ENCODE assay signal across 8 mouse cellular contexts in the genomic region with DNA sequence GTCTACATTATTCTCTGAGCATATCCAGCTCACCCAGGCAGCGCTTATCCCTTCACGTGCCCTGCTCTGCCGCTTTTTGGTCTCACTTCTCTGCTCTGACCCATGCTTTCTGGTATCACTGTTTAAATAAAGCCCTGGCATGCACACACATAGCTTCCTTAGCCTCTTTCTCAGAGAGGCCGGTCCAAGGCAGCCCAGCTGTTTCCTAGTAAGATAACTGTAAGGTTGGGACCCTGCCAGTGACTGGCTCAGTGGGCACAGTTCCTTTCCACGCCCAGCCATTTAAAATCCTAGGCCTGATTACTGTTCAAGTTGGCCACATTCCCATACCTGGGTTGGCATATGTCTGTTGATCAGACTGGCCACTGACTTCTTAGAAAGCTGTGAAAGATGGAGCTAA.
A peak's percentile ranks its signal among the peaks of the same experiment; 100 is the strongest.
DNase-seq lines count a peak whose midpoint lies in the region; ATAC-seq lines count a peak whose summit lies in the region.
"Had no signal": no experiment of that assay in that cellular context is flagged by ENCODE, and none has a peak within 500 bp of the region (broad histone marks: within the 10 kb centered on the region; RNA-seq: fewer than 3 reads in every experiment).

No protein-coding gene starts in this region.

- peaks cover 31% of the 10 kb centered on the region for H3K27me3 ChIP-seq in kidney, embryonic 15.5 days
- peaks cover under 1% of the 10 kb centered on the region; the same call in 1 of the 2 replicates for H3K27me3 ChIP-seq in heart, embryonic 11.5 days (ENCODE audit: control insufficient read depth, insufficient read depth, low read length)
- H3K27me3 ChIP-seq in neural tube, embryonic 15.5 days (replicated peaks): peaks cover 10% of the 10 kb centered on the region
- H3K27me3 ChIP-seq: forebrain, embryonic 13.5 days had no signal

- no peak overlapping the region for H3K9ac ChIP-seq in kidney, embryonic 15.5 days
- H3K9ac ChIP-seq in heart, embryonic 11.5 days (ENCODE audit: low read depth, low read length): no peak overlapping the region
- no peak overlapping the region for H3K9ac ChIP-seq in neural tube, embryonic 15.5 days (replicated peaks)
- H3K9ac ChIP-seq: forebrain, embryonic 13.5 days had no signal

- no peaks in the 10 kb centered on the region for H3K9me3 ChIP-seq in kidney, embryonic 15.5 days (replicated peaks)
- no peaks in the 10 kb centered on the region for H3K9me3 ChIP-seq in heart, embryonic 11.5 days (replicated peaks; ENCODE audit: control insufficient read depth, low read length)
- no peaks in the 10 kb centered on the region for H3K9me3 ChIP-seq in neural tube, embryonic 15.5 days (replicated peaks)
- H3K9me3 ChIP-seq: forebrain, embryonic 13.5 days had no signal

- H3K36me3 ChIP-seq in kidney, embryonic 15.5 days: no peaks in the 10 kb centered on the region
- H3K36me3 ChIP-seq in heart, embryonic 11.5 days (ENCODE audit: control insufficient read depth, insufficient read depth, low read length): no peaks in the 10 kb centered on the region
- H3K36me3 ChIP-seq in neural tube, embryonic 15.5 days: no peaks in the 10 kb centered on the region

- ATAC-seq in kidney, embryonic 15.5 days (replicated peaks; ENCODE audit: low FRiP score): no peak
- ATAC-seq in heart, embryonic 11.5 days (replicated peaks; ENCODE audit: insufficient number of reproducible peaks, low FRiP score, low TSS enrichment): peak; percentile 35; the same call in 1 of the 2 replicates
- ATAC-seq in megakaryocyte-erythroid progenitor cell, adult 5-6 weeks (replicated peaks; ENCODE audit: low FRiP score, low TSS enrichment, poor library complexity, severe bottlenecking): peak; percentile 68
- no peak for ATAC-seq in neural tube, embryonic 15.5 days (ENCODE audit: low FRiP score)
- ATAC-seq: forebrain, embryonic 13.5 days had no signal

- 81% methylated on average over 5 of the region's 5 CpGs for WGBS in kidney, embryonic 15.5 days
- 38% methylated on average over 5 of the region's 5 CpGs for WGBS in heart, embryonic 11.5 days (ENCODE audit: insufficient replicate concordance)
- WGBS in neural tube, embryonic 15.5 days: 76% methylated on average over 5 of the region's 5 CpGs

- H3K4me1 ChIP-seq in kidney, embryonic 15.5 days: peaks cover 21% of the 10 kb centered on the region
- H3K4me1 ChIP-seq in heart, embryonic 11.5 days (ENCODE audit: control insufficient read depth, insufficient read depth, low read length): peaks cover 9% of the 10 kb centered on the region; the same call in 1 of the 2 replicates
- peaks cover 25% of the 10 kb centered on the region for H3K4me1 ChIP-seq in neural tube, embryonic 15.5 days

- no peak overlapping the region for H3K4me2 ChIP-seq in kidney, embryonic 15.5 days
- no peak overlapping the region for H3K4me2 ChIP-seq in heart, embryonic 11.5 days
- H3K4me2 ChIP-seq in neural tube, embryonic 15.5 days: no peak overlapping the region
- H3K4me2 ChIP-seq: forebrain, embryonic 13.5 days had no signal

- no peak overlapping the region for H3K4me3 ChIP-seq in kidney, embryonic 15.5 days (replicated peaks)
- no peak overlapping the region for H3K4me3 ChIP-seq in heart, embryonic 11.5 days (ENCODE audit: low read depth, low read length)
- H3K4me3 ChIP-seq in neural tube, embryonic 15.5 days (replicated peaks): no peak overlapping the region
- H3K4me3 ChIP-seq: forebrain, embryonic 13.5 days had no signal

- H3K27ac ChIP-seq in kidney, embryonic 15.5 days: no peak overlapping the region
- no peak overlapping the region for H3K27ac ChIP-seq in heart, embryonic 11.5 days (ENCODE audit: low read depth, low read length)
- H3K27ac ChIP-seq in neural tube, embryonic 15.5 days (replicated peaks): no peak overlapping the region
- H3K27ac ChIP-seq: forebrain, embryonic 13.5 days had no signal

- peak; percentile 58 for DNase-seq in kidney, adult 11 months
- peak; percentile 66 for DNase-seq in kidney, adult 9 months
- DNase-seq in spleen, adult 12 weeks (ENCODE audit: low spot score): no peak

Comparison
In these comparisons a context has a peak if more than half of its experiments do, and no peak if none do; other contexts are left out.
1. ATAC-seq: peak in heart, embryonic 11.5 days (single experiment) and megakaryocyte-erythroid progenitor cell, adult 5-6 weeks (single experiment); none in kidney, embryonic 15.5 days (single experiment) and neural tube, embryonic 15.5 days (single experiment).